Mouse (Mus musculus): ENCODE data around the gene Sim1. TPM values are rescaled to one million over a fixed set of nuclear protein-coding genes. Genes with fewer than 3 reads are reported as not detected.
A peak's percentile ranks its signal among the peaks of the same experiment; 100 is the strongest.

Gene Sim1
- polyA plus RNA-seq, 1 experiment from 2014 or later = 1.8 TPM

- peak; percentile 73 for ATAC-seq (ENCODE audit: low read depth)
- 6% methylated on average over 8 of the region's 8 CpGs for WGBS
- peaks cover 24% of the 10 kb centered on the region for H3K4me1 ChIP-seq (replicated peaks)
- no peaks in the 10 kb centered on the region for H3K36me3 ChIP-seq
- no peak overlapping the region for H3K4me3 ChIP-seq
- 0 out of 2 replicates have a peak overlapping the region, but pooled peaks have one; percentile 21 for H3K4me2 ChIP-seq
- H3K27ac ChIP-seq (replicated peaks) = no peak overlapping the region
- no peak overlapping the region for H3K9ac ChIP-seq
- no peaks in the 10 kb centered on the region for H3K9me3 ChIP-seq
- H3K27me3 ChIP-seq = peaks cover 8% of the 10 kb centered on the region
These were observed 117.0 kb downstream of the Sim1 start for GRCm38 (mm10) chr10:51011391-51012150.

GRCm38 (mm10) chr10:51014901-51015300 lies 120.3 kb downstream of the Sim1 start:
- peaks cover 24% of the 10 kb centered on the region for H3K4me1 ChIP-seq (replicated peaks)
- H3K9me3 ChIP-seq = no peaks in the 10 kb centered on the region
- H3K4me2 ChIP-seq = no peak overlapping the region
- WGBS = 13% methylated on average over 2 of the region's 2 CpGs
- H3K36me3 ChIP-seq = no peaks in the 10 kb centered on the region
- H3K9ac ChIP-seq = no peak overlapping the region
- H3K27ac ChIP-seq (replicated peaks) = no peak overlapping the region
- no peak overlapping the region for H3K4me3 ChIP-seq
- H3K27me3 ChIP-seq = peaks cover 8% of the 10 kb centered on the region
- peak; percentile 61; the same call in 1 of the 2 replicates for ATAC-seq (ENCODE audit: low read depth)

- no peak for ATAC-seq (ENCODE audit: low read depth)
- H3K9ac ChIP-seq = no peak overlapping the region
- no peak overlapping the region for H3K4me2 ChIP-seq
- WGBS = 43% methylated on average over 1 of the region's 1 CpGs
- no peaks in the 10 kb centered on the region for H3K9me3 ChIP-seq
- H3K36me3 ChIP-seq = no peaks in the 10 kb centered on the region
- peaks cover 5% of the 10 kb centered on the region; the same call in 1 of the 2 replicates for H3K27me3 ChIP-seq
- H3K4me3 ChIP-seq = no peak overlapping the region
- no peak overlapping the region for H3K27ac ChIP-seq (replicated peaks)
- peaks cover 24% of the 10 kb centered on the region for H3K4me1 ChIP-seq (replicated peaks)
These were observed 120.8 kb downstream of the Sim1 start for GRCm38 (mm10) chr10:51015362-51015761.

GRCm38 (mm10) chr10:51023308-51024279 lies 129.0 kb downstream of the Sim1 start:
- H3K36me3 ChIP-seq = no peaks in the 10 kb centered on the region
- H3K27me3 ChIP-seq = no peaks in the 10 kb centered on the region
- H3K4me3 ChIP-seq = no peak overlapping the region
- WGBS = 46% methylated on average over 9 of the region's 9 CpGs
- no peak overlapping the region for H3K4me2 ChIP-seq
- H3K9me3 ChIP-seq = no peaks in the 10 kb centered on the region
- no peak overlapping the region for H3K27ac ChIP-seq (replicated peaks)
- no peak for ATAC-seq (ENCODE audit: low read depth)
- no peak overlapping the region for H3K9ac ChIP-seq
- no peaks in the 10 kb centered on the region for H3K4me1 ChIP-seq (replicated peaks)
